Mouse (Mus musculus): ENCODE results near the gene Lef1.

GRCm38 (mm10) chr3:131134003-131134402 lies 23.7 kb downstream of the Lef1 start:
- no peak for TF ChIP-seq CHD2 (IDR thresholded peaks at IDR 0.05; ENCODE audit: low read length)
- TF ChIP-seq POLR2A (IDR thresholded peaks at IDR 0.05; ENCODE audit: control insufficient read depth in 1 of 2, insufficient read depth in 1 of 2, low read depth in 1 of 2, low read length in 2 of 2, poor library complexity in 1 of 2), result no peak
- no peak for TF ChIP-seq CTCF (IDR thresholded peaks at IDR 0.05 in 2 of 3, conservative IDR thresholded peaks at IDR 0.05 in 1 of 3; ENCODE audit: control insufficient read depth in 1 of 3, insufficient read depth in 1 of 3, low read depth in 2 of 3, low read length in 3 of 3, poor library complexity in 1 of 3, severe bottlenecking in 1 of 3)
- TF ChIP-seq E2F4 (IDR thresholded peaks at IDR 0.05; ENCODE audit: borderline replicate concordance, low read depth, low read length), result no peak
- no peak for TF ChIP-seq TAL1 (IDR thresholded peaks at IDR 0.05; ENCODE audit: low read length)
- no peak for TF ChIP-seq CHD1 (IDR thresholded peaks at IDR 0.05; ENCODE audit: low read depth, low read length)
- no peak for TF ChIP-seq POLR2AphosphoS5 (IDR thresholded peaks at IDR 0.05; ENCODE audit: borderline replicate concordance, low read depth, low read length)
- TF ChIP-seq KAT2A (conservative IDR thresholded peaks at IDR 0.05; ENCODE audit: low read depth, low read length), result no peak
- no peak for TF ChIP-seq NRF1 (IDR thresholded peaks at IDR 0.05; ENCODE audit: insufficient read depth, low read depth, low read length, poor library complexity, severe bottlenecking)
- TF ChIP-seq NELFE (IDR thresholded peaks at IDR 0.05; ENCODE audit: low read depth, low read length), result no peak
- TF ChIP-seq MXI1 (IDR thresholded peaks at IDR 0.05; ENCODE audit: low read depth, low read length), result no peak
- no peak for TF ChIP-seq MYB (IDR thresholded peaks at IDR 0.05; ENCODE audit: low read depth, low read length)
- TF ChIP-seq USF2 (IDR thresholded peaks at IDR 0.05; ENCODE audit: borderline replicate concordance in 1 of 2, insufficient read depth in 1 of 2, low read depth in 1 of 2, low read length in 2 of 2), result no peak

All from MEL (cell line).